Mouse (Mus musculus) ES-E14 (cell line): Measurements from ENCODE around the gene Morf4l2.
"Not testable (repeated sequence)": the region's sequence is repeated elsewhere in the genome, so short reads cannot be mapped to it uniquely, and the experiment has no call there.

Experiments used
- HCFC1 ChIP-seq: IDR thresholded peaks from 2 replicates; pipeline ENCODE4 v1.6.1; 2012; ENCODE audit warnings: low read length, inconsistent platforms, borderline replicate concordance; ENCODE audit not compliant: insufficient read depth
- MAFK ChIP-seq: IDR thresholded peaks from 2 replicates; pipeline ENCODE4 v1.6.1; 2014; ENCODE audit warnings: mild to moderate bottlenecking, low read depth, low read length, inconsistent platforms; ENCODE audit not compliant: insufficient read depth
- ZC3H11A ChIP-seq: IDR thresholded peaks from 2 replicates; pipeline ENCODE4 v1.6.1; 2012; ENCODE audit warnings: low read depth, mild to moderate bottlenecking, inconsistent platforms, low read length, borderline replicate concordance

- TF ChIP-seq ZC3H11A, HCFC1, MAFK: not testable (repeated sequence)
These were observed 28.6 kb downstream of the Morf4l2 start for GRCm38 (mm10) chrX:136714742-136715474.
